Mouse (Mus musculus) G1E (cell line): ENCODE results near the gene Scyl1. TPM values are rescaled to one million over a fixed set of nuclear protein-coding genes. Genes with fewer than 3 reads are reported as not detected.

Experiments
- ATAC-seq: 2 replicates; pipeline ENCODE4 v1.8.0; 2016; ENCODE audit warnings: mild to moderate bottlenecking; ENCODE audit not compliant: insufficient number of reproducible peaks, poor library complexity, low FRiP score, severe bottlenecking; ENCODE audit errors: extremely low read depth
- DNase-seq: peaks from one replicate; pipeline ENCODE4 v3.0.0; 2012; ENCODE audit warnings: low spot score
- H3K27me3 ChIP-seq: 2 replicates; pipeline ENCODE4 v1.6.1; 2012; ENCODE audit warnings: mild to moderate bottlenecking, low read length, inconsistent platforms; ENCODE audit not compliant: insufficient read depth
- H3K36me3 ChIP-seq: replicated peaks from 2 replicates; pipeline ENCODE3; 2012; ENCODE audit warnings: mild to moderate bottlenecking, inconsistent platforms
- H3K4me1 ChIP-seq: 2 replicates; pipeline ENCODE4 v1.6.1; 2012; ENCODE audit warnings: low read depth, low read length, inconsistent platforms, mixed read lengths; ENCODE audit not compliant: insufficient read depth
- H3K4me3 ChIP-seq: 2 replicates; pipeline ENCODE4 v1.5.1; 2012; ENCODE audit warnings: low read depth, mild to moderate bottlenecking, inconsistent platforms, low read length, moderate library complexity, mixed read lengths
- H3K9me3 ChIP-seq: replicated peaks from 2 replicates; pipeline ENCODE4 v1.6.1; 2012; ENCODE audit warnings: inconsistent platforms
- CTCF ChIP-seq: IDR thresholded peaks from 2 replicates; pipeline ENCODE4 v1.5.1; 2012; ENCODE audit warnings: low read depth, low read length, inconsistent platforms, mixed read lengths
- GATA1 ChIP-seq: IDR thresholded peaks from 2 replicates; pipeline ENCODE4 v1.6.1; 2012; ENCODE audit warnings: borderline replicate concordance, low read length, inconsistent platforms, mixed read lengths
- GATA2 ChIP-seq: IDR thresholded peaks from 2 replicates; pipeline ENCODE4 v1.6.1; 2012; ENCODE audit warnings: low read depth, low read length, inconsistent platforms, borderline replicate concordance
- POLR2AphosphoS5 ChIP-seq: IDR thresholded peaks from 2 replicates; pipeline ENCODE4 v1.6.1; 2012; ENCODE audit warnings: low read depth, low read length, inconsistent platforms; ENCODE audit not compliant: insufficient replicate concordance
- TAL1 ChIP-seq: conservative IDR thresholded peaks from 2 replicates; pipeline ENCODE4 v1.6.1; 2012; ENCODE audit warnings: low read depth, low read length, inconsistent platforms, mixed read lengths
- polyA plus RNA-seq: library from polyadenylated mRNA; stranded (reverse); fragments of >175 nt; gene quantifications from 2 replicates; pipeline ENCODE4 v1.2.3, GENCODE M21; 2012
- total RNA-seq, 2 experiments: library from RNA; stranded (forward) in 1 of 2; stranded (reverse) in 1 of 2; fragments of 200-1000 nt in 1 of 2; fragments of >200 nt in 1 of 2; fragmentation: Nextera tagmentation in 1 of 2; gene quantifications; 2 replicates each; pipeline ENCODE4 v1.2.3; 2014 to 2017

The Scyl1 gene
- total and polyA plus RNA-seq, 3 experiments: 27.7 to 65.6 (median 40.3) TPM

DNA sequence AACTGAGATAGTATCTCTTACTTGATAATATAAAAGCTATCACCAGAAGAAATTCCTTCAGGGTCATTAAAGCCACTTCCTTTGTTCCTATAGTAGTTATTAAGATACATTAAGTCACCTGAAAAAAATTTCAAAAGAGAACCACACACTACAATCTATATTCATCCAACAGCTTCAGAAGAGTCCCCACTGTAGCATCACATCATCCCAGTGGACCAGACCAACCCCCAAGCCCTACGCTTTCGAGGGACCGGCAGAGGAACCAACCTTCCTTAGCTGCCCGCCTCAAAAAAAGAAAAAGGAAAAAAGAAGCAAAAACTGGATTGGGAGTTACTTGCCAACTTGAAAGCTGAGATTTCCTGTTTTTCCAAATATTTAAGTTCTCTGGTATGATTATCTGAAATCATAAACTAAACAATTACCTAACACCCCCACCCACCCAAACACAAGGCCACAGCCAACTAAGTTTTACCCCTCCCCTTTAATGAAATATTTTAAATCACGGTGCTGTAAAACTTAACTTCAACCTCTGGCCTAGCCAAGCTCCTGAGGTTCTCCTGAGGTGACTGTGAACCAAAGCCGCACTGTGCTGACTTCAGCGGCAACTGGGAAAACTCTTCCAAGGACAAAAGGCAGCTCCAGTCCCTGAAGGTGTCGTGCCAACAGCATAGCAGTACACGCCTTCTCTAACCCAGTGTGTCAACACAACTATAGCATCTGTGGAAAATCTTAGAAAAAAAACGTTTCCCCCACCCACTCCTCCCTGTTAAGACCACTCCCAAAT, 28.5 kb upstream of the Scyl1 start:
- TF ChIP-seq GATA2 (no peak), POLR2AphosphoS5 (peak; percentile 93; the same call in 1 of the 2 replicates), CTCF (no peak), GATA1 (no peak), TAL1 (no peak)
- no peaks in the 10 kb centered on the region for H3K27me3 ChIP-seq
- peak overlapping the region; percentile 88 for H3K4me3 ChIP-seq
- no peaks in the 10 kb centered on the region for H3K9me3 ChIP-seq
- peaks cover 44% of the 10 kb centered on the region for H3K4me1 ChIP-seq
- H3K36me3 ChIP-seq: peaks cover 58% of the 10 kb centered on the region
- ATAC-seq: no peak
- DNase-seq: no peak

DNA sequence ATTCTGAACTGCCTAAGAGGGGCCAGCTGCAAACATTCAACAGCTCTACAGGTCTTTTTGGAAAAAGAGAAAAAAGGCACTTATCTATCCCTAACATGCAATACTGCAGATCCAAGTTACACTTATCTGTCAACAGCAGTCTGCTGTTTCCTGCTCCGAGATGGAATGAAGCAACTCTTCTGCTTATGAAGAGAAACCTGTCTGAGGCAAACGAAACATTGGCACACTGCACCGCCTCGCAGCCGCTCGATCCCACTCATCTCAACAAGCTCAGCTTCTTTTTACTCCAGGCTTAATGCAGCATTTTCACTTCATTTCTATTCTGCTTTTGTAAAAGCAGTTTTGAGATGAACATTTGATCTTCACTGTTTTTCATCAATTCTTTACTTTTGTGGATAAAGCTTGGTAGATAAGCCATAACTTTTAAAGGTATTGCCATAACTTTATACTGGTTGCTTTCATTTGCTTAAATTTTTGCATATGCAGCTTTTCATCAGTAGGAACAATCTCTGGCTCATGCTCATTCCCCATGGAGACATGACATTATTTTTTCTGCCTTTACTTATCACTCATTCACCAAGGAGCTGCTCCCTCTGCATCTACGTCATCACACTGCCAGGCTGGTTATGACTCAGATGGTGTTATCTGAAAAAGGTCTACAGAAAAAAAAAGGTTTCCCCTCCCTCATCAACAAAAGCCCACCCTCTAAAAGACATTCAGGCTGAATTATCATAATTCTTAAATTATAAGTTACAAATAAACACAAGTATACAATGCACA, 27.7 kb upstream of the Scyl1 start:
- Histone ChIP-seq H3K36me3 (peaks cover 60% of the 10 kb centered on the region), H3K27me3 (no peaks in the 10 kb centered on the region), H3K9me3 (no peaks in the 10 kb centered on the region), H3K4me3 (peak overlapping the region; percentile 88), H3K4me1 (peaks cover 43% of the 10 kb centered on the region)
- TF ChIP-seq TAL1 (peak; percentile 72), CTCF (no peak)
- DNase-seq (no peak), ATAC-seq (no peak)

DNA sequence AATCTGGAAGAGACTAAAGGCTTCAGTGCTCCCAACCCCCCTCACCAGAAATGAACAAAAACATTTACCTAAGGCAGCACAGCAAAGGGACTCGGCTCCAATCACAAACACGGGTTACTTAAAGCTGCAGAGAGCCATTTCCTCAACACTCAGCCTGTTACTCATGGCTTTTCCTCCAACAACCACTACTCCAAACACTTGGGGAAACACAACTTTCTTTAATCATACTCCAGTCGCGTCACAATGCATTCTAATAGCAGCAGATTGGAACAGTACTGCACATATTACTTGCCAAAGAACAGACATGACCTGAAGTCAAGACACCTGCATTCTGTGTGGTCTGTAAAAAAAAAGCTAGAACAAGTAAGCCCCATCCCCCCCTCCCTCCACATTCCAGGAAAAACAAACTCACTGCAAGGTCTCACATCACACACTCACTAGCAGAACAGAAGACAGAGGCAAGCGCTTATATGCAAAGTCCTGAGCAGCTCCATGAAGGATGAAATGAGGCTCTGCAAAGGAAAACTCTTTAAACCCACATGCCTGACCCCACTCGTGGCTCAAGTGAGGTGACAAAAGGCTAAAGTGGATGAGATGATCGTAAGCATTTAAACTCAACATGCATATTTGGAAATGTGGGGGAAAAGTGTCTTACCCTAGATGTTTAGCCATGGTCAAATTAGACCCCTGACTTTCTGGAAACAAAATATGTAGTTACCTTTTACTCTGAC, 26.3 kb upstream of the Scyl1 start:
- no peak for ATAC-seq
- peaks cover 45% of the 10 kb centered on the region for H3K4me1 ChIP-seq
- no peaks in the 10 kb centered on the region for H3K27me3 ChIP-seq
- TF ChIP-seq CTCF (no peak), TAL1 (no peak), GATA2 (no peak), POLR2AphosphoS5 (no peak; the same call in 1 of the 2 replicates), GATA1 (no peak)
- H3K4me3 ChIP-seq: peak overlapping the region; percentile 88
- H3K9me3 ChIP-seq: no peaks in the 10 kb centered on the region
- DNase-seq: no peak
- peaks cover 60% of the 10 kb centered on the region for H3K36me3 ChIP-seq

DNA sequence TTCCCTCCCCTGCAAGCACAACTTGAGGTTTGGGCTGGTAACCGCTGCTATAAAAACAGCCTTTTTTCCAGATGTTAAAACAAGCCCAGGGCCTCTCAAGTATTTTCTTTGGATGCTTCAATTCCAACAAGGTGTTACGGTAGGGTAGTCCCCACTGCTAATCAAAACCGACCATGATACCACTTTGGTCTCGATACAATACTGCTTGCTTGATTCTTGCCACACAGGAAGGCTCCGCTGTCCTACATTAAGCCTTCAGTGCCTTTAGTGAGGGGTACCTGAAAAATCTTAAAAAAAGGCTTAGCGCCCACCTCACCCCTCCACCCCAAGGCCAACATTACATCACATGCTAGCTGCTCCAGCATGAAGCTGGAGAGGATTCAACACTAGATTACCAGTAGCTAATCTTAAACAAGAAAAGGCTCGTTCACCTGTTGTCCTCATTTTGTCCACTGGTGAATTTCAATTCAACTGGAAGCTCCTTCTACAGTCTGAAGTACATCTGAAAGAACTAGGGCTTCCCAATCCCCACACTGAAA, 25.4 kb upstream of the Scyl1 start:
- TF ChIP-seq TAL1 (no peak), GATA2 (no peak), POLR2AphosphoS5 (no peak)
- Histone ChIP-seq H3K27me3 (no peaks in the 10 kb centered on the region), H3K4me3 (peak overlapping the region; percentile 31; the same call in 1 of the 2 replicates), H3K4me1 (peaks cover 47% of the 10 kb centered on the region), H3K36me3 (peaks cover 60% of the 10 kb centered on the region), H3K9me3 (no peaks in the 10 kb centered on the region)
- DNase-seq (no peak), ATAC-seq (no peak)

DNA sequence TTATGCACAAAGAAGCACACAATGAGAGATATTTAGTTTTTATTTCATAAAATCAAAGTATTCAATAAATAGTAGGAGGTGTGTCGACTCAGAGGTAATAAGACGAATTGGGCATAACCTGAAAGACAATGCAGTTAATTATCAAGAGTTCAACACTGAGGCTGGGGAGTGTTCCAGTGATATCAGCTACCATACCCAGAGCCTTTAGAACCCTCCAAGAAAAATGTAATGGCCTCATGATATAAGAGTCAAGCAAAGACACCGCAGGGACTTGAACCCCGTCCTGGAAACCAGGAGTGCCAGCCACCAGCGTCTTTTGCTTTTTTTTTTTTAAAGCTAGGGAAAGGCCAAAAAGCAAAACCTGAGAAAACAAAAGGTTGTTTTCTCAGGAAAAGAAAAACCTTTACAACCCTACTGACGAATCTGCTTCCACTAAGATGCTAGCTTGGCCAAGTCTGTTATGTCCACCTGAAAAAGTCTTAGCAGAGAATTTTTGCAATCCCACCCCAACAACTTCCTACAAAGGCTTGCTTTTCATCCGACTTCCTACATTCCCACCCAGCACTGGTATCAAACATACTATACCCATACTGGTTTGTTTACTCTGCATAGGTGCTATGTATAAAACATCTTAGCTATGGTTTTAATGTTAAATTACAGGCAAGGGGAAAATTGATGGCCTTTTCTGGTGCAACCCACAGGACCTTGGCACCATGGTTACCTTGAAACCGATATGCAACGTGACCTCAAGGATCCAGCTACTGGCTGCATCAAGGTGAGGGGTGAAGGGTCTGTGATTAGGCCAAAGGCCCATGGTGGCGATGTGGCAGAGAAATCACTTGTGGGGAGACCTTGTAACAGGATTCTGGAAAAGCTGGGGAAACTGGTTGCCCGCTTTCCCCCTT, 24.7 kb upstream of the Scyl1 start:
- Histone ChIP-seq H3K9me3 (no peaks in the 10 kb centered on the region), H3K36me3 (peaks cover 57% of the 10 kb centered on the region), H3K4me1 (peaks cover 48% of the 10 kb centered on the region), H3K4me3 (peak overlapping the region; percentile 31; the same call in 1 of the 2 replicates), H3K27me3 (no peaks in the 10 kb centered on the region)
- TF ChIP-seq CTCF (no peak), POLR2AphosphoS5 (no peak), GATA2 (no peak), GATA1 (no peak), TAL1 (no peak)
- DNase-seq: no peak
- ATAC-seq: no peak
